Mouse (Mus musculus) cerebellum, adult 11-12 months (tissue): ENCODE data around the gene 1700028K03Rik.

Experiments used
- DNase-seq: peaks from one replicate; pipeline ENCODE4 v3.0.0; 2022

1700028K03Rik gene

GRCm38 (mm10) chr5:107547955-107548354 lies 13.4 kb downstream of the 1700028K03Rik start:
- DNase-seq = no peak

- DNase-seq = no peak
Observed at GRCm38 (mm10) chr5:107548444-107548843, 13.9 kb downstream of the 1700028K03Rik start.

DNA sequence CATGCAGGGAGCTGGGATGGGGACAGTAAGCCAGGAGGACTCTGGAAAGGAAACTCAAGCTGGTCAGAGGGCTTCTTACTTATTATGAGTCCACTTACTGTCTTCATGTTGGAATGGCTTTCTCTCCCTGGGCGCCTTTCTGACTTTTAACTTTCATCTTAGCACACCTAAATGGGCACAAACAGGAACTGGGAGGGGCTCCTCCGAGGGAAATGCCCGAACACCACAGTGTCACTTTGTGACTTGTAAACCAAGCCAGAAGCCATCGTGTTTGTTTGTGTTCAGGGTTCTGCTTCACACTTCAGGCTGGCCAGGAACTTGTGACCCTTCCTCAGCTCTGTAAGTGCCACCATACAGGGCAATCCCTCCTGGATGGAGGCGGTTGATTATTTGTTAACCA lies 19.8 kb downstream of the 1700028K03Rik start:
- DNase-seq = no peak

DNA sequence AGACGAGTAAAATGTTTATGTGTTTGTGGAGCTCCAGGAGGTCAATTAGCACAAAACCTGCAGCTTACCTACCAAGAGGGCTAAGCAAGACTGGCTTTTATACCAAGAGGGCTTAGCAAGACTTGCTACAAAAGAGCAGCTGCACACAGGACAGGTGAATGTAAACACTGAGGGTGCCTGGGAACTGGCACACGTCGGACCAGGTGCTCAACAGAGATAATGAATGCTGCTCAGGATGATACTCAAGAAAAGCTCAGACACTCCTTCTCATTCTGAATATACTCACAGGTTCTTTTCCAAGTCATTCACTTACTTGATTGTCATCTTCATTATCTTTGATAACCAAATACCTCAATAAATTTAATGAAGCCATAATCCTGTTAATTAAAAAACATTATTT lies 22.5 kb downstream of the 1700028K03Rik start:
- no peak for DNase-seq

GRCm38 (mm10) chr5:107569148-107569547 lies 34.6 kb downstream of the 1700028K03Rik start:
- no peak for DNase-seq

- peak; percentile 88 for DNase-seq
Observed at GRCm38 (mm10) chr5:107597301-107598077, 63.0 kb downstream of the 1700028K03Rik start, which contains the start of the genes Rpap2 and Glmn. Rpap2 (plus strand) TSS chr5:107597373. Glmn (minus strand) TSS chr5:107597888.

DNA sequence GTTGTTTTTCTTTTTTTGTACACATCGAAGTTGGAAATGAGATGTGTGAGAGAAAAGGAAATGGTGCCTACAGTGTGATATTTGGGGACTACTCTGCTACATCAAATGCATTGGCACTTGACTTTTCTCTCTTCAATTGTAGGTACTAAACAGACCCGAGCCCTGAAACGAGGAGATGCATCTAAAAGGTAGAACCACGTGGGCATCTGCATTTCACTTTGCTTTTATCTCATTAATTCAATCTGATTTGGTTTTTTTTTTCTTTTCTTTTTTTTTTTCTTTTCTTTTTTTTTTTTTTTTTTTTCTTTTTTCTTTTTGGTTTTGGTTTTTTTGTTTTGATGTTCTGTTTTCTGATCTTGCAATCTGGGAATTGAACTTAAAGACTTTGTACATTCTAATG lies 63.9 kb downstream of the 1700028K03Rik start:
- no peak for DNase-seq
